Mouse (Mus musculus): ENCODE results near the gene Gnaq. TPM values are rescaled to one million over a fixed set of nuclear protein-coding genes. Genes with fewer than 3 reads are reported as not detected.

Gnaq gene
- polyA plus RNA-seq, 1 experiment from 2014 or later: 10.1 TPM

- no peak overlapping the region for H3K4me2 ChIP-seq (ENCODE audit: low read length)
- H3K4me3 ChIP-seq (ENCODE audit: control insufficient read depth in 1 of 2, insufficient read depth in 1 of 2, low read depth in 1 of 2, low read length in 2 of 2): no peak overlapping the region
- H3K27ac ChIP-seq (replicated peaks in 1 of 2; ENCODE audit: control insufficient read depth in 1 of 2, insufficient read depth in 1 of 2, low read depth in 2 of 2, low read length in 2 of 2): no peak overlapping the region
- H3K9me3 ChIP-seq (ENCODE audit: control insufficient read depth, low read length): no peaks in the 10 kb centered on the region
- no peaks in the 10 kb centered on the region for H3K4me1 ChIP-seq (ENCODE audit: control insufficient read depth in 2 of 2, insufficient read depth in 2 of 2, low read length in 2 of 2)
- no peaks in the 10 kb centered on the region for H3K27me3 ChIP-seq (ENCODE audit: control insufficient read depth, insufficient read depth, low read length)
- 73% methylated on average over 3 of the region's 3 CpGs for WGBS
- H3K36me3 ChIP-seq (ENCODE audit: control insufficient read depth, insufficient read depth, low read length): no peaks in the 10 kb centered on the region
- no peak for ATAC-seq (ENCODE audit: insufficient number of reproducible peaks, insufficient read depth, low FRiP score, low read depth)
- H3K9ac ChIP-seq (ENCODE audit: low read length): no peak overlapping the region
Observed at GRCm38 (mm10) chr19:16110670-16111069, 22.0 kb upstream of the Gnaq start.

DNA sequence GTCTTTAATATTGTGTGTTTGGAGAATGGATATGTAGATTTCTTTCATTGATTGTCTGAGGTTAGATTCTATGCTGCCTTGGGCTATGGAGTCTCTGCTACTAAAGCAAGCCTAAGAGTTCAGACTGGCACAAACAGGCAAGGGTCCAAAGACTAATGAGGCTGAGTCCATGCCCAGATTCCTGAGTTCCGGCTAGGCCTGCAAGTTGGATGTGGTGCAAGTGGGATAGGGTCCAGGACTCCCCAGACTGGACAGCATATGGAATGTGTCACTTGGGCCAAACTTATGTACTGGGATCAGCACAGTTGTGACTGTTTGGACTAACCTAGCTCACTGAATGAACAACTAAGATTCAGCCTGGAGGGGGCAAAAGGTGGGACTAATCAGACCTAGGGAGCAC, 19.3 kb upstream of the Gnaq start:
- WGBS: 62% methylated on average over 1 of the region's 1 CpGs
- Histone ChIP-seq H3K27me3 (ENCODE audit: control insufficient read depth, insufficient read depth, low read length) (no peaks in the 10 kb centered on the region), H3K36me3 (ENCODE audit: control insufficient read depth, insufficient read depth, low read length) (no peaks in the 10 kb centered on the region), H3K9me3 (ENCODE audit: control insufficient read depth, low read length) (no peaks in the 10 kb centered on the region), H3K27ac (replicated peaks in 1 of 2; ENCODE audit: control insufficient read depth in 1 of 2, insufficient read depth in 1 of 2, low read depth in 2 of 2, low read length in 2 of 2) (no peak overlapping the region), H3K4me2 (ENCODE audit: low read length) (no peak overlapping the region), H3K4me3 (ENCODE audit: control insufficient read depth in 1 of 2, insufficient read depth in 1 of 2, low read depth in 1 of 2, low read length in 2 of 2) (no peak overlapping the region), H3K4me1 (ENCODE audit: control insufficient read depth in 2 of 2, insufficient read depth in 2 of 2, low read length in 2 of 2) (no peaks in the 10 kb centered on the region), H3K9ac (ENCODE audit: low read length) (no peak overlapping the region)
- no peak for ATAC-seq (ENCODE audit: insufficient number of reproducible peaks, insufficient read depth, low FRiP score, low read depth)

- Histone ChIP-seq H3K4me3 (ENCODE audit: control insufficient read depth in 1 of 2, insufficient read depth in 1 of 2, low read depth in 1 of 2, low read length in 2 of 2) (no peak overlapping the region), H3K36me3 (ENCODE audit: control insufficient read depth, insufficient read depth, low read length) (no peaks in the 10 kb centered on the region), H3K27me3 (ENCODE audit: control insufficient read depth, insufficient read depth, low read length) (no peaks in the 10 kb centered on the region), H3K9me3 (ENCODE audit: control insufficient read depth, low read length) (0 out of 2 replicates have a peak, but pooled peaks cover 3% of the 10 kb centered on the region), H3K9ac (ENCODE audit: low read length) (no peak overlapping the region), H3K4me1 (ENCODE audit: control insufficient read depth in 2 of 2, insufficient read depth in 2 of 2, low read length in 2 of 2) (no peaks in the 10 kb centered on the region; a peak in 1 of 4 replicates), H3K4me2 (ENCODE audit: low read length) (no peak overlapping the region), H3K27ac (replicated peaks in 1 of 2; ENCODE audit: control insufficient read depth in 1 of 2, insufficient read depth in 1 of 2, low read depth in 2 of 2, low read length in 2 of 2) (no peak overlapping the region)
- 67% methylated on average over 4 of the region's 4 CpGs for WGBS
- no peak for ATAC-seq (ENCODE audit: insufficient number of reproducible peaks, insufficient read depth, low FRiP score, low read depth)
Observed at GRCm38 (mm10) chr19:16118421-16118820, 14.2 kb upstream of the Gnaq start.

DNA sequence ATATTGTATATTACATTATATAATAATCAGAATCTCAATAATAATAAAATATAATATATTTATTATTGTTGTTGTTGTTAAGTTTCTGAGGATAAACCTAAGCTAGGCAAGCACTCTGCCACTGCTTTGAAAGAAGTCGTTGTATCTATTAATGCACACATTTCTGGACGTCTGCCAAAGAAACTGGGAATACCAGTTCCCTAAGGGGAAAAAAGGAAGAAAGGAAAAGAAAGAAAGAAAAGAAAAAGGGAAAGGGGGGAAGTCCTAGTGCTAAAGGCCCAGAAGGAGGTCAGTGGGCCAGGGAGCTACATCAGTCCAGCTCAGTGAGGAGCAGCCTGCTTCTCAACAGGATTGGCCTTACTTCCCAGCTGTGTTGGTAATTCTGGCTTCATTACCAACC, 11.3 kb upstream of the Gnaq start:
- ATAC-seq (ENCODE audit: insufficient number of reproducible peaks, insufficient read depth, low FRiP score, low read depth): no peak
- Histone ChIP-seq H3K27me3 (ENCODE audit: control insufficient read depth, insufficient read depth, low read length) (no peaks in the 10 kb centered on the region), H3K4me2 (ENCODE audit: low read length) (no peak overlapping the region), H3K9me3 (ENCODE audit: control insufficient read depth, low read length) (0 out of 2 replicates have a peak, but pooled peaks cover 3% of the 10 kb centered on the region), H3K9ac (ENCODE audit: low read length) (no peak overlapping the region), H3K4me1 (ENCODE audit: control insufficient read depth in 2 of 2, insufficient read depth in 2 of 2, low read length in 2 of 2) (no peaks in the 10 kb centered on the region; a peak in 1 of 4 replicates), H3K36me3 (ENCODE audit: control insufficient read depth, insufficient read depth, low read length) (no peaks in the 10 kb centered on the region), H3K4me3 (ENCODE audit: control insufficient read depth in 1 of 2, insufficient read depth in 1 of 2, low read depth in 1 of 2, low read length in 2 of 2) (no peak overlapping the region), H3K27ac (replicated peaks in 1 of 2; ENCODE audit: control insufficient read depth in 1 of 2, insufficient read depth in 1 of 2, low read depth in 2 of 2, low read length in 2 of 2) (no peak overlapping the region)
- WGBS: 19% methylated on average over 2 of the region's 2 CpGs

- no peaks in the 10 kb centered on the region for H3K36me3 ChIP-seq (ENCODE audit: control insufficient read depth, insufficient read depth, low read length)
- H3K27me3 ChIP-seq (ENCODE audit: control insufficient read depth, insufficient read depth, low read length): no peaks in the 10 kb centered on the region
- no peak overlapping the region for H3K4me3 ChIP-seq (ENCODE audit: control insufficient read depth in 1 of 2, insufficient read depth in 1 of 2, low read depth in 1 of 2, low read length in 2 of 2)
- no peak for ATAC-seq (ENCODE audit: insufficient number of reproducible peaks, insufficient read depth, low FRiP score, low read depth)
- H3K9ac ChIP-seq (ENCODE audit: low read length): no peak overlapping the region
- no peak overlapping the region for H3K4me2 ChIP-seq (ENCODE audit: low read length)
- peaks cover 2 to 10% of the 10 kb centered on the region in 2 experiments; a peak in 3 of 4 replicates for H3K4me1 ChIP-seq (ENCODE audit: control insufficient read depth in 2 of 2, insufficient read depth in 2 of 2, low read length in 2 of 2)
- H3K27ac ChIP-seq (replicated peaks in 1 of 2; ENCODE audit: control insufficient read depth in 1 of 2, insufficient read depth in 1 of 2, low read depth in 2 of 2, low read length in 2 of 2): no peak overlapping the region
- no peaks in the 10 kb centered on the region for H3K9me3 ChIP-seq (ENCODE audit: control insufficient read depth, low read length)
- WGBS: 53% methylated on average over 5 of the region's 5 CpGs
Observed at GRCm38 (mm10) chr19:16128715-16129114, 3.9 kb upstream of the Gnaq start.

- ATAC-seq (ENCODE audit: insufficient number of reproducible peaks, insufficient read depth, low FRiP score, low read depth): no peak
- Histone ChIP-seq H3K27ac (replicated peaks in 1 of 2; ENCODE audit: control insufficient read depth in 1 of 2, insufficient read depth in 1 of 2, low read depth in 2 of 2, low read length in 2 of 2) (no peak overlapping the region), H3K9ac (ENCODE audit: low read length) (no peak overlapping the region), H3K4me1 (ENCODE audit: control insufficient read depth in 2 of 2, insufficient read depth in 2 of 2, low read length in 2 of 2) (peaks cover 2 to 10% of the 10 kb centered on the region in 2 experiments; a peak in 3 of 4 replicates), H3K36me3 (ENCODE audit: control insufficient read depth, insufficient read depth, low read length) (no peaks in the 10 kb centered on the region), H3K4me2 (ENCODE audit: low read length) (no peak overlapping the region), H3K27me3 (ENCODE audit: control insufficient read depth, insufficient read depth, low read length) (no peaks in the 10 kb centered on the region), H3K9me3 (ENCODE audit: control insufficient read depth, low read length) (no peaks in the 10 kb centered on the region), H3K4me3 (ENCODE audit: control insufficient read depth in 1 of 2, insufficient read depth in 1 of 2, low read depth in 1 of 2, low read length in 2 of 2) (no peak overlapping the region)
- WGBS: 93% methylated on average over 2 of the region's 2 CpGs
Observed at GRCm38 (mm10) chr19:16129171-16129570, 3.5 kb upstream of the Gnaq start.

DNA sequence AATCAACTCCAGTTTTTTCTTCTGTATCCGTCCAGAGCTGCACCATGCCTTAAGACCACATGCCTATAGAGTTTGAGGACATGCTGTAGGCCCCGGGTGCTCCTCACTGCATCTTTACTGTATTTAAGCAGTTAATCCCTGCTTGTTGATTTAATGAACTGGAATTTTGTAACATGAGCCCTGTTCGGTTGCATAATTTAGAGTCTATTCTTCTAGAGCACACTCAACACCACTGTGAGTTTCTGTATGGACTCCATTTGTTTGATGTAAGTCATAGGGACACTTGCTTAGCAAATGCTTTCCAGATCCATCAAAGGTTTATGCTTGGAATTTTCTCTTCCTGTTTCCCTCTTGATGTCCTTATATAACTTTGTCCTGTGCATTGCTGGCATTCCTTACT, 2.2 kb upstream of the Gnaq start:
- no peaks in the 10 kb centered on the region for H3K9me3 ChIP-seq (ENCODE audit: control insufficient read depth, low read length)
- H3K27me3 ChIP-seq (ENCODE audit: control insufficient read depth, insufficient read depth, low read length): no peaks in the 10 kb centered on the region
- H3K9ac ChIP-seq (ENCODE audit: low read length): no peak overlapping the region
- H3K4me2 ChIP-seq (ENCODE audit: low read length): no peak overlapping the region
- 69% methylated on average over 3 of the region's 3 CpGs for WGBS
- peaks cover 6 to 23% of the 10 kb centered on the region in 2 experiments; a peak in 3 of 4 replicates for H3K4me1 ChIP-seq (ENCODE audit: control insufficient read depth in 2 of 2, insufficient read depth in 2 of 2, low read length in 2 of 2)
- H3K36me3 ChIP-seq (ENCODE audit: control insufficient read depth, insufficient read depth, low read length): no peaks in the 10 kb centered on the region
- no peak overlapping the region for H3K4me3 ChIP-seq (ENCODE audit: control insufficient read depth in 1 of 2, insufficient read depth in 1 of 2, low read depth in 1 of 2, low read length in 2 of 2)
- ATAC-seq (ENCODE audit: insufficient number of reproducible peaks, insufficient read depth, low FRiP score, low read depth): no peak
- H3K27ac ChIP-seq (replicated peaks in 1 of 2; ENCODE audit: control insufficient read depth in 1 of 2, insufficient read depth in 1 of 2, low read depth in 2 of 2, low read length in 2 of 2): no peak overlapping the region

DNA sequence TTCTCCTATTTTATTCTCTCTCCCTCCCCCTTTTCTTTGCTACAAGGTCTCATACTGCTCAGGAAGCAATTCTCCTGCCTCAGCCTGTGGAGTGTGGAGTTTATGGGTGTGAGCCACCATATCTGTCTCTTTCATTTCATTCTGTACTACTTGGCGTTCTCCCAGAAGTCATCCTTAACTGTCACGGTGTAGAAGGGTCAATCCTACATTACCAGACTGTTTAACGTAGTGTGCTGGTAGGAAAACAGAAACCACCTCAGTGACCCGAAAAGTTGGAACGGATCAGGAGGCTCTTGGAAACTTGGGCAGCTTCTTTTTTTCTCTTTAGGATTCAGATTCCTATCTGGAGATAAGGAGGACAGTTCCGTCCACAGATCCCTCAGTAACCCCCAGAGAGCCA, 800 bp upstream of the Gnaq start:
- 8% methylated on average over 6 of the region's 6 CpGs for WGBS
- Histone ChIP-seq H3K4me3 (ENCODE audit: control insufficient read depth in 1 of 2, insufficient read depth in 1 of 2, low read depth in 1 of 2, low read length in 2 of 2) (peak overlapping the region; percentile 76 to 94), H3K27me3 (ENCODE audit: control insufficient read depth, insufficient read depth, low read length) (no peaks in the 10 kb centered on the region), H3K27ac (replicated peaks in 1 of 2; ENCODE audit: control insufficient read depth in 1 of 2, insufficient read depth in 1 of 2, low read depth in 2 of 2, low read length in 2 of 2) (peak overlapping the region; percentile 83 to 97), H3K4me2 (ENCODE audit: low read length) (peak overlapping the region; percentile 58), H3K9me3 (ENCODE audit: control insufficient read depth, low read length) (no peaks in the 10 kb centered on the region), H3K9ac (ENCODE audit: low read length) (peak overlapping the region; percentile 99), H3K36me3 (ENCODE audit: control insufficient read depth, insufficient read depth, low read length) (no peaks in the 10 kb centered on the region), H3K4me1 (ENCODE audit: control insufficient read depth in 2 of 2, insufficient read depth in 2 of 2, low read length in 2 of 2) (peaks cover 6 to 23% of the 10 kb centered on the region in 2 experiments; a peak in 3 of 4 replicates)
- no peak for ATAC-seq (ENCODE audit: insufficient number of reproducible peaks, insufficient read depth, low FRiP score, low read depth)

Measured in heart, embryonic 14.5 days (tissue).